Mouse (Mus musculus): ENCODE measurements at regions not wholly inside any gene's neighbourhood (a gene's known extent, or its start where the extent isn't known, plus 50 kb on each side); places are given as distances from the start of the nearest gene placed in this dataset.

DNA sequence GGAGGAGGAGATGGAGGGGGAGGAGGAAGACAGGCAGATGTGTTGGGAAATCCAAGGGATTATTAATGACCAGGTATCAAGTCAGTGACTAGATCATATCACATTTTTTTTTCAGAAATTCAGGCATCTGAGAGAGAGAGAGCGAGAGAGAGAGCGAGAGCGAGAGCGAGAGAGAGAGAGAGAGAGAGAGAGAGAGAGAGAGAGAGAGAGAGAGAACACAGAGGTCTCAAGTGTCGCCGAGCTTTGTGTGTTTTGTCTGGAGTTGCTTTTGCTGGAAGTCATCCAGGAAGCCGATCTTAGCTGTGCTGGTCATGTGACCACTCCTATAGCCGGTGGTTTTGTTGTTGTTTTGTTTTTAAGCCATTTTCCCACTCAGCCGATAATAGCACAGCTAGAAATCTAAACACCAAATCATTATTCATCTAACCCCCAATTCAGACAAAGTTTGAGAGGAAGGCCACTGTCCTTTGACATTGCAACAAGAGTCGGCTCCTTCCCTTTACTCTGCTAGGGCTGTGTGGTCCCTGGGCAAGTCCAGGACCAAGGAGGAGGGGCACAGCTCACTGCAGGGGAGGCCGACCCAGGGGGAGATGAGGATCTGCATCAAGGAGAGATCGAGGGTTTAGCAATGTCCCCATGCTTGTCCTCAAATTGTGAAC lies 67.0 kb upstream of the Irf2bp2 start:
- Histone ChIP-seq H3K36me3 (ENCODE audit: control insufficient read depth, insufficient read depth) (no peaks in the 10 kb centered on the region), H3ac (ENCODE audit: control insufficient read depth, insufficient read length, low read depth) (peak overlapping the region; percentile 18), H3K79me3 (ENCODE audit: low read depth) (no peaks in the 10 kb centered on the region), H3K4me3 (ENCODE audit: insufficient read depth, poor library complexity, severe bottlenecking) (no peak overlapping the region), H3K27me3 (ENCODE audit: control insufficient read depth, insufficient read depth, insufficient read length) (no peaks in the 10 kb centered on the region), H3K79me2 (ENCODE audit: control insufficient read depth, insufficient read depth) (no peaks in the 10 kb centered on the region)
- TF ChIP-seq USF1 (IDR thresholded peaks at IDR 0.05; ENCODE audit: low read depth) (peak; percentile 95), CEBPB (IDR thresholded peaks at IDR 0.05; ENCODE audit: low read depth) (no peak)

- TF ChIP-seq FOSL1 (IDR thresholded peaks at IDR 0.05; ENCODE audit: insufficient read depth, low read length, poor library complexity, severe bottlenecking) (no peak), CTCF (IDR thresholded peaks at IDR 0.05; ENCODE audit: control insufficient read depth, insufficient read depth, insufficient read length) (no peak), MYOD1 (IDR thresholded peaks at IDR 0.05; ENCODE audit: control insufficient read depth, insufficient read length, low read depth) (no peak), CEBPB (IDR thresholded peaks at IDR 0.05; ENCODE audit: low read depth) (peak; percentile 43), MAX (IDR thresholded peaks at IDR 0.05) (no peak), USF1 (IDR thresholded peaks at IDR 0.05; ENCODE audit: low read depth) (no peak), MYOG (IDR thresholded peaks at IDR 0.05; ENCODE audit: control insufficient read depth, extremely low read depth, insufficient read length) (no peak)
- Histone ChIP-seq H3K4me3 (ENCODE audit: insufficient read depth, poor library complexity, severe bottlenecking) (no peak overlapping the region), H3K79me2 (ENCODE audit: control insufficient read depth, insufficient read depth) (no peaks in the 10 kb centered on the region), H3K36me3 (ENCODE audit: control insufficient read depth, insufficient read depth) (no peaks in the 10 kb centered on the region), H3ac (ENCODE audit: control insufficient read depth, insufficient read length, low read depth) (peak overlapping the region; percentile 8), H3K27me3 (ENCODE audit: control insufficient read depth, insufficient read depth, insufficient read length) (no peaks in the 10 kb centered on the region), H3K79me3 (ENCODE audit: low read depth) (no peaks in the 10 kb centered on the region)
These were observed 66.2 kb upstream of the Irf2bp2 start for GRCm38 (mm10) chr8:126659691-126660657.

GRCm38 (mm10) chr8:126657546-126657945 lies 63.8 kb upstream of the Irf2bp2 start:
- Histone ChIP-seq H3K79me2 (ENCODE audit: control insufficient read depth, insufficient read depth) (no peaks in the 10 kb centered on the region), H3K27me3 (ENCODE audit: control insufficient read depth, insufficient read depth, insufficient read length) (no peaks in the 10 kb centered on the region), H3K4me3 (ENCODE audit: insufficient read depth, poor library complexity, severe bottlenecking) (no peak overlapping the region), H3K79me3 (ENCODE audit: low read depth) (no peaks in the 10 kb centered on the region), H3ac (ENCODE audit: control insufficient read depth, insufficient read length, low read depth) (no peak overlapping the region), H3K36me3 (ENCODE audit: control insufficient read depth, insufficient read depth) (no peaks in the 10 kb centered on the region)
- TF ChIP-seq CEBPB (IDR thresholded peaks at IDR 0.05; ENCODE audit: low read depth) = no peak
- no peak for TF ChIP-seq MYOD1 (IDR thresholded peaks at IDR 0.05; ENCODE audit: control insufficient read depth, insufficient read length, low read depth)
- no peak for TF ChIP-seq FOSL1 (IDR thresholded peaks at IDR 0.05; ENCODE audit: insufficient read depth, low read length, poor library complexity, severe bottlenecking)
- no peak for TF ChIP-seq MAX (IDR thresholded peaks at IDR 0.05)
- TF ChIP-seq MYOG (IDR thresholded peaks at IDR 0.05; ENCODE audit: control insufficient read depth, extremely low read depth, insufficient read length) = no peak
- TF ChIP-seq CTCF (IDR thresholded peaks at IDR 0.05; ENCODE audit: control insufficient read depth, insufficient read depth, insufficient read length) = no peak
- TF ChIP-seq USF1 (IDR thresholded peaks at IDR 0.05; ENCODE audit: low read depth) = no peak

- H3K36me3 ChIP-seq (ENCODE audit: control insufficient read depth, insufficient read depth) = no peaks in the 10 kb centered on the region
These were observed 62.9 kb upstream of the Irf2bp2 start for GRCm38 (mm10) chr8:126656554-126657260.

GRCm38 (mm10) chr8:126655565-126655964 lies 61.8 kb upstream of the Irf2bp2 start:
- Histone ChIP-seq H3K36me3 (ENCODE audit: control insufficient read depth, insufficient read depth) (no peaks in the 10 kb centered on the region), H3K79me2 (ENCODE audit: control insufficient read depth, insufficient read depth) (no peaks in the 10 kb centered on the region), H3K79me3 (ENCODE audit: low read depth) (no peaks in the 10 kb centered on the region), H3ac (ENCODE audit: control insufficient read depth, insufficient read length, low read depth) (no peak overlapping the region), H3K4me3 (ENCODE audit: insufficient read depth, poor library complexity, severe bottlenecking) (no peak overlapping the region), H3K27me3 (ENCODE audit: control insufficient read depth, insufficient read depth, insufficient read length) (no peaks in the 10 kb centered on the region)
- TF ChIP-seq USF1 (IDR thresholded peaks at IDR 0.05; ENCODE audit: low read depth) (no peak), CEBPB (IDR thresholded peaks at IDR 0.05; ENCODE audit: low read depth) (no peak), MYOD1 (IDR thresholded peaks at IDR 0.05; ENCODE audit: control insufficient read depth, insufficient read length, low read depth) (no peak), CTCF (IDR thresholded peaks at IDR 0.05; ENCODE audit: control insufficient read depth, insufficient read depth, insufficient read length) (no peak), MYOG (IDR thresholded peaks at IDR 0.05; ENCODE audit: control insufficient read depth, extremely low read depth, insufficient read length) (no peak), FOSL1 (IDR thresholded peaks at IDR 0.05; ENCODE audit: insufficient read depth, low read length, poor library complexity, severe bottlenecking) (no peak), MAX (IDR thresholded peaks at IDR 0.05) (no peak)

More at GRCm38 (mm10) chr8:126656554-126657260, 62.9 kb upstream of the Irf2bp2 start:
- Histone ChIP-seq H3K79me3 (ENCODE audit: low read depth) (no peaks in the 10 kb centered on the region), H3K79me2 (ENCODE audit: control insufficient read depth, insufficient read depth) (no peaks in the 10 kb centered on the region), H3K27me3 (ENCODE audit: control insufficient read depth, insufficient read depth, insufficient read length) (no peaks in the 10 kb centered on the region), H3K4me3 (ENCODE audit: insufficient read depth, poor library complexity, severe bottlenecking) (no peak overlapping the region), H3ac (ENCODE audit: control insufficient read depth, insufficient read length, low read depth) (no peak overlapping the region)
- TF ChIP-seq USF1 (IDR thresholded peaks at IDR 0.05; ENCODE audit: low read depth) = no peak
- TF ChIP-seq MYOG (IDR thresholded peaks at IDR 0.05; ENCODE audit: control insufficient read depth, extremely low read depth, insufficient read length) = no peak
- no peak for TF ChIP-seq FOSL1 (IDR thresholded peaks at IDR 0.05; ENCODE audit: insufficient read depth, low read length, poor library complexity, severe bottlenecking)
- no peak for TF ChIP-seq MYOD1 (IDR thresholded peaks at IDR 0.05; ENCODE audit: control insufficient read depth, insufficient read length, low read depth)
- TF ChIP-seq CTCF (IDR thresholded peaks at IDR 0.05; ENCODE audit: control insufficient read depth, insufficient read depth, insufficient read length) = no peak
- TF ChIP-seq MAX (IDR thresholded peaks at IDR 0.05) = no peak
- TF ChIP-seq CEBPB (IDR thresholded peaks at IDR 0.05; ENCODE audit: low read depth) = no peak
